Mouse (Mus musculus) heart, adult 18-20 months (tissue): ENCODE measurements at regions not wholly inside any gene's neighbourhood (a gene's known extent, or its start where the extent isn't known, plus 50 kb on each side); places are given as distances from the start of the nearest gene placed in this dataset.
A peak's percentile ranks its signal among the peaks of the same experiment; 100 is the strongest.
"Not testable (repeated sequence)": the region's sequence is repeated elsewhere in the genome, so short reads cannot be mapped to it uniquely, and the experiment has no call there.

Experiments used
- DNase-seq, 2 experiments: peaks; one replicate each; pipeline ENCODE4 v3.0.0; 2021 to 2022; ENCODE audit warnings: mixed read lengths in 1 of 2

GRCm38 (mm10) chr15:43581246-43581645 is 3447.1 kb downstream of the 9330182O14Rik start:
- DNase-seq, result no peak

- DNase-seq, result no peak
These were observed 3451.6 kb downstream of the 9330182O14Rik start for GRCm38 (mm10) chr15:43585751-43586150.

- no peak for DNase-seq
These were observed 3453.9 kb downstream of the 9330182O14Rik start for GRCm38 (mm10) chr15:43588021-43588420.

- DNase-seq, result no peak
These were observed 3473.5 kb downstream of the 9330182O14Rik start for GRCm38 (mm10) chr15:43607700-43608099.

GRCm38 (mm10) chr15:43609901-43610300 is 3475.7 kb downstream of the 9330182O14Rik start:
- DNase-seq, result no peak

GRCm38 (mm10) chr15:43614004-43614661 is 3480.0 kb downstream of the 9330182O14Rik start:
- DNase-seq, result peak in 1 of 2 experiments; percentile 4

GRCm38 (mm10) chr15:43615727-43616126 is 3481.6 kb downstream of the 9330182O14Rik start:
- DNase-seq, result no peak

- DNase-seq, result peak in 1 of 2 experiments; percentile 2
These were observed 3490.3 kb downstream of the 9330182O14Rik start for GRCm38 (mm10) chr15:43624431-43624965.

- no peak for DNase-seq
These were observed 3490.9 kb downstream of the 9330182O14Rik start for GRCm38 (mm10) chr15:43625021-43625510.

GRCm38 (mm10) chr15:43650818-43651500 is 3516.8 kb downstream of the 9330182O14Rik start:
- DNase-seq, result no peak

- DNase-seq, result no peak
These were observed 3529.5 kb downstream of the 9330182O14Rik start for GRCm38 (mm10) chr15:43663648-43664047.

GRCm38 (mm10) chr15:43678844-43679243 is 3544.7 kb downstream of the 9330182O14Rik start:
- DNase-seq, result peak in 1 of 2 experiments; percentile 25

- no peak for DNase-seq
These were observed 3548.0 kb downstream of the 9330182O14Rik start for GRCm38 (mm10) chr15:43682176-43682575.

- DNase-seq, result not testable (repeated sequence)
These were observed 3557.8 kb downstream of the 9330182O14Rik start for GRCm38 (mm10) chr15:43691998-43692397.

GRCm38 (mm10) chr15:43695451-43695850 is 3561.3 kb downstream of the 9330182O14Rik start:
- no peak for DNase-seq

- no peak for DNase-seq
These were observed 3582.9 kb downstream of the 9330182O14Rik start for GRCm38 (mm10) chr15:43717035-43717434.

- DNase-seq, result no peak
These were observed 3583.4 kb downstream of the 9330182O14Rik start for GRCm38 (mm10) chr15:43717559-43717958.

GRCm38 (mm10) chr15:43720916-43721315 is 3586.8 kb downstream of the 9330182O14Rik start:
- no peak for DNase-seq

- no peak for DNase-seq
These were observed 3601.5 kb downstream of the 9330182O14Rik start for GRCm38 (mm10) chr15:43735697-43736096.

- DNase-seq, result peak in 1 of 2 experiments; percentile 10
These were observed 3624.1 kb downstream of the 9330182O14Rik start for GRCm38 (mm10) chr15:43758256-43758655.

GRCm38 (mm10) chr15:43764606-43765005 is 3630.4 kb downstream of the 9330182O14Rik start:
- DNase-seq, result no peak

- no peak for DNase-seq
These were observed 3638.6 kb downstream of the 9330182O14Rik start for GRCm38 (mm10) chr15:43772718-43773117.

- DNase-seq, result not testable (repeated sequence)
These were observed 3648.0 kb downstream of the 9330182O14Rik start for GRCm38 (mm10) chr15:43782126-43782632.
